ENCODE assay signal across 34 mouse cellular contexts in genomic region chr15:101138675-101139074, GRCm38 (mm10). TPM values are rescaled to one million over a fixed set of nuclear protein-coding genes. Genes with fewer than 3 reads are reported as not detected.
DNase-seq lines count a peak whose midpoint lies in the region; ATAC-seq and TF ChIP-seq lines count a peak whose summit lies in the region.
"Had no signal": no experiment of that assay in that cellular context is flagged by ENCODE, and none has a peak within 500 bp of the region (broad histone marks: within the 10 kb centered on the region; RNA-seq: fewer than 3 reads in every experiment).

No protein-coding gene starts in this region.

- no peak for TF ChIP-seq EP300 in MEL (IDR thresholded peaks at IDR 0.05; ENCODE audit: low read depth in 1 of 2, low read length in 2 of 2)

- no peak overlapping the region for H3K4me3 ChIP-seq in intestine, postnatal 0 days (ENCODE audit: low read depth, low read length)
- H3K4me3 ChIP-seq in intestine, embryonic 16.5 days (ENCODE audit: low read length): no peak overlapping the region
- H3K4me3 ChIP-seq in lung, embryonic 16.5 days (ENCODE audit: low read length): no peak overlapping the region
- H3K4me3 ChIP-seq in MEL (ENCODE audit: control insufficient read depth in 1 of 2, insufficient read depth in 1 of 2, low read depth in 2 of 2, low read length in 2 of 2): no peak overlapping the region
- H3K4me3 ChIP-seq: embryonic facial prominence, embryonic 12.5 days; embryonic facial prominence, embryonic 15.5 days; heart, adult 2 months; heart, embryonic 10.5 days; heart, embryonic 15.5 days; hindbrain, embryonic 10.5 days; hindbrain, embryonic 13.5 days had no signal

- WGBS in intestine, postnatal 0 days: 56% methylated on average over 3 of the region's 3 CpGs
- 60% methylated on average over 3 of the region's 3 CpGs for WGBS in intestine, embryonic 16.5 days
- 64% methylated on average over 3 of the region's 3 CpGs for WGBS in lung, embryonic 16.5 days

- ATAC-seq in intestine, postnatal 0 days: no peak
- ATAC-seq in intestine, embryonic 16.5 days: no peak
- no peak for ATAC-seq in lung, embryonic 16.5 days (ENCODE audit: low read depth)
- ATAC-seq: CD4-positive, CD25-positive, alpha-beta regulatory T cell, adult 4 months; forebrain, embryonic 14.5 days; forebrain, postnatal 0 days; hindbrain, embryonic 16.5 days; Patski had no signal

- no peak for TF ChIP-seq RAD21 in MEL (IDR thresholded peaks at IDR 0.05; ENCODE audit: low read depth, low read length)

- peak overlapping the region; percentile 9; the same call in 1 of the 2 replicates for H3K4me2 ChIP-seq in intestine, postnatal 0 days (replicated peaks; ENCODE audit: low read depth)
- H3K4me2 ChIP-seq in intestine, embryonic 16.5 days (ENCODE audit: low read depth, low read length): no peak overlapping the region
- H3K4me2 ChIP-seq in lung, embryonic 16.5 days (ENCODE audit: low read depth, low read length): peak overlapping the region; percentile 50
- H3K4me2 ChIP-seq: embryonic facial prominence, embryonic 12.5 days; embryonic facial prominence, embryonic 15.5 days; hindbrain, embryonic 13.5 days had no signal

- TF ChIP-seq POLR2A in MEL (IDR thresholded peaks at IDR 0.05; ENCODE audit: control insufficient read depth in 1 of 2, insufficient read depth in 1 of 2, low read depth in 1 of 2, low read length in 2 of 2, poor library complexity in 1 of 2): no peak

- H3K36me3 ChIP-seq in intestine, postnatal 0 days (ENCODE audit: control insufficient read depth, insufficient read depth): peaks cover 9% of the 10 kb centered on the region
- peaks cover 5% of the 10 kb centered on the region for H3K36me3 ChIP-seq in intestine, embryonic 16.5 days (ENCODE audit: control insufficient read depth, insufficient read depth, low read length)
- H3K36me3 ChIP-seq in lung, embryonic 16.5 days (ENCODE audit: control insufficient read depth, insufficient read depth, low read length): peaks cover 3% of the 10 kb centered on the region; the same call in 1 of the 2 replicates
- H3K36me3 ChIP-seq in MEL (ENCODE audit: control insufficient read depth in 1 of 2, insufficient read depth in 2 of 2, low read length in 2 of 2): peaks cover 0 to 37% of the 10 kb centered on the region in 2 experiments; a peak in 2 of 4 replicates
- H3K36me3 ChIP-seq: embryonic facial prominence, embryonic 12.5 days; heart, embryonic 15.5 days; hindbrain, embryonic 10.5 days; hindbrain, embryonic 13.5 days had no signal

- no peak for TF ChIP-seq CTCF in intestine, postnatal 0 days (IDR thresholded peaks at IDR 0.05; ENCODE audit: low read depth)
- no peak for TF ChIP-seq CTCF in MEL (IDR thresholded peaks at IDR 0.05 in 2 of 3, conservative IDR thresholded peaks at IDR 0.05 in 1 of 3; ENCODE audit: control insufficient read depth in 1 of 3, insufficient read depth in 1 of 3, low read depth in 2 of 3, low read length in 3 of 3, poor library complexity in 1 of 3, severe bottlenecking in 1 of 3)

- no peaks in the 10 kb centered on the region for H3K79me2 ChIP-seq in MEL (ENCODE audit: control insufficient read depth, insufficient read depth, low read length, poor library complexity)

- no peaks in the 10 kb centered on the region for H3K9me3 ChIP-seq in intestine, postnatal 0 days (ENCODE audit: control insufficient read depth)
- no peaks in the 10 kb centered on the region for H3K9me3 ChIP-seq in intestine, embryonic 16.5 days (ENCODE audit: control insufficient read depth, low read length)
- no peaks in the 10 kb centered on the region for H3K9me3 ChIP-seq in lung, embryonic 16.5 days (ENCODE audit: control insufficient read depth, low read length)
- no peaks in the 10 kb centered on the region for H3K9me3 ChIP-seq in MEL (replicated peaks; ENCODE audit: insufficient read depth, low read length)
- H3K9me3 ChIP-seq: embryonic facial prominence, embryonic 12.5 days; embryonic facial prominence, embryonic 15.5 days; heart, embryonic 10.5 days; heart, embryonic 15.5 days; hindbrain, embryonic 10.5 days; hindbrain, embryonic 13.5 days had no signal

- no peak overlapping the region for H3K9ac ChIP-seq in intestine, postnatal 0 days (ENCODE audit: low read depth, low read length)
- H3K9ac ChIP-seq in intestine, embryonic 16.5 days (ENCODE audit: low read depth, low read length): no peak overlapping the region
- H3K9ac ChIP-seq in lung, embryonic 16.5 days (ENCODE audit: low read length): no peak overlapping the region
- no peak overlapping the region for H3K9ac ChIP-seq in MEL (ENCODE audit: control insufficient read depth, low read depth, low read length, poor library complexity, severe bottlenecking)
- H3K9ac ChIP-seq: embryonic facial prominence, embryonic 15.5 days; forebrain, postnatal 0 days; hindbrain, embryonic 13.5 days had no signal

- H3K4me1 ChIP-seq in intestine, postnatal 0 days (replicated peaks; ENCODE audit: control insufficient read depth, insufficient read depth, low read length): peaks cover 29% of the 10 kb centered on the region
- peaks cover 56% of the 10 kb centered on the region for H3K4me1 ChIP-seq in intestine, embryonic 16.5 days (ENCODE audit: control insufficient read depth, insufficient read depth, low read length)
- H3K4me1 ChIP-seq in lung, embryonic 16.5 days (replicated peaks; ENCODE audit: control insufficient read depth, insufficient read depth, low read length): peaks cover 41% of the 10 kb centered on the region
- H3K4me1 ChIP-seq in MEL (ENCODE audit: control insufficient read depth in 1 of 2, insufficient read depth in 2 of 2, low read length in 2 of 2): peaks cover 17 to 46% of the 10 kb centered on the region in 2 experiments

- no peak overlapping the region for H3K27ac ChIP-seq in intestine, postnatal 0 days (ENCODE audit: low read depth, low read length)
- no peak overlapping the region for H3K27ac ChIP-seq in intestine, embryonic 16.5 days (ENCODE audit: low read length)
- H3K27ac ChIP-seq in lung, embryonic 16.5 days (ENCODE audit: low read length): no peak overlapping the region
- H3K27ac ChIP-seq in MEL (ENCODE audit: control insufficient read depth, low read depth, low read length): no peak overlapping the region
- H3K27ac ChIP-seq: embryonic facial prominence, embryonic 15.5 days; heart, adult 2 months had no signal

- DNase-seq in lung, postnatal 14 days: no peak
- DNase-seq in MEL (ENCODE audit: low read depth, low spot score): peak; percentile 44
- DNase-seq in urinary bladder, postnatal 4 days (ENCODE audit: low spot score in 2 of 2): no peak
- DNase-seq: adrenal gland, postnatal 10 days; adrenal gland, postnatal 36 days; cerebellum, adult 11 months; cerebellum, adult 2 months; cerebellum, adult 9-11 months; cerebellum, postnatal 25 days; forebrain, postnatal 0 days; gastrocnemius, postnatal 36 days; heart, adult 2 months; heart, postnatal 10 days; heart, postnatal 36 days had no signal

- H3K27me3 ChIP-seq in intestine, postnatal 0 days (replicated peaks; ENCODE audit: control insufficient read depth, insufficient read depth, low read length): no peaks in the 10 kb centered on the region
- H3K27me3 ChIP-seq in intestine, embryonic 16.5 days (replicated peaks; ENCODE audit: control insufficient read depth, insufficient read depth, low read length): no peaks in the 10 kb centered on the region
- no peaks in the 10 kb centered on the region for H3K27me3 ChIP-seq in lung, embryonic 16.5 days (ENCODE audit: control insufficient read depth, insufficient read depth, low read depth, low read length)
- no peaks in the 10 kb centered on the region for H3K27me3 ChIP-seq in MEL (ENCODE audit: control insufficient read depth in 1 of 2, insufficient read depth in 2 of 2, low read length in 2 of 2)
- H3K27me3 ChIP-seq: embryonic facial prominence, embryonic 12.5 days; embryonic facial prominence, embryonic 15.5 days; Patski had no signal

TF ChIP-seq in MEL, 35 proteins besides CTCF, POLR2A, EP300 and RAD21:
- TF ChIP-seq SMC3 (IDR thresholded peaks at IDR 0.05; ENCODE audit: low read depth, low read length) (no peak), ZNF384 (IDR thresholded peaks at IDR 0.05; ENCODE audit: low read depth, low read length) (peak; percentile 48)
TF ChIP-seq in MEL: peak in this region for 1.

RNA-seq across cellular contexts. Expression of gene Acvrl1, which starts 10.4 kb away (rescaled TPM):
- 13.8 and 14.6 TPM in 2 replicates for polyA plus RNA-seq in intestine, postnatal 0 days (2015; fragmentation: Nextera tagmentation; extraction: Ambion mirVana)
- polyA plus RNA-seq in intestine, embryonic 16.5 days (2015; fragmentation: Nextera tagmentation; extraction: Ambion mirVana): 31.2 and 31.9 TPM in 2 replicates
- 91.3 and 93.3 TPM in 2 replicates for polyA plus RNA-seq in lung, embryonic 16.5 days (2015; fragmentation: Nextera tagmentation; extraction: Ambion mirVana)
- total RNA-seq in MEL (2012; rRNA removed): 0.08 TPM in 1 of 2 replicates, not detected in the other
- polyA plus RNA-seq in MEL (2012; ENCODE audit: insufficient read depth in 1 of 2, insufficient read length in 2 of 2, low read depth in 1 of 2, low replicate concordance in 2 of 2, missing spikeins in 1 of 2): under 1 TPM in 1 of 2 experiments, not detected in 1; 0.18 TPM
- polyA plus RNA-seq: Patski had no signal

RNA-seq across cellular contexts. Expression of gene Ankrd33, which starts 23.1 kb away (rescaled TPM):
- not detected in 2 replicates for polyA plus RNA-seq in intestine, postnatal 0 days (2015; fragmentation: Nextera tagmentation; extraction: Ambion mirVana)
- not detected in 2 replicates for polyA plus RNA-seq in intestine, embryonic 16.5 days (2015; fragmentation: Nextera tagmentation; extraction: Ambion mirVana)
- polyA plus RNA-seq in lung, embryonic 16.5 days (2015; fragmentation: Nextera tagmentation; extraction: Ambion mirVana): not detected in 2 replicates
- total RNA-seq in MEL (2012; rRNA removed): not detected in 2 replicates
- polyA plus RNA-seq in MEL (2012; ENCODE audit: insufficient read depth in 1 of 2, insufficient read length in 2 of 2, low read depth in 1 of 2, low replicate concordance in 2 of 2, missing spikeins in 1 of 2): not detected
- total RNA-seq: common myeloid progenitor, adult 5-6 weeks; ES-E14; forebrain, postnatal 0 days; gastrocnemius, adult 8-10 months; gastrocnemius, postnatal 36 days; granulocyte monocyte progenitor cell, adult 5-6 weeks; heart, adult 2 months; heart, postnatal 10 days; heart, postnatal 36 days had no signal
- polyA plus RNA-seq: C2C12; CD4-positive, CD25-positive, alpha-beta regulatory T cell, adult 4 months; embryonic facial prominence, embryonic 12.5 days; embryonic facial prominence, embryonic 15.5 days; forebrain, embryonic 11.5 days; forebrain, embryonic 14.5 days; forebrain, postnatal 0 days; frontal cortex, adult 2 months; heart, adult 2 months; heart, embryonic 10.5 days; heart, embryonic 15.5 days; hindbrain, embryonic 10.5 days; hindbrain, embryonic 13.5 days; hindbrain, embryonic 16.5 days; Patski had no signal

RNA-seq across cellular contexts. Expression of gene Acvr1b, which starts 35.2 kb away (rescaled TPM):
- polyA plus RNA-seq in intestine, postnatal 0 days (2015; fragmentation: Nextera tagmentation; extraction: Ambion mirVana): 6.0 and 6.8 TPM in 2 replicates
- 10.4 and 11.0 TPM in 2 replicates for polyA plus RNA-seq in intestine, embryonic 16.5 days (2015; fragmentation: Nextera tagmentation; extraction: Ambion mirVana)
- 6.8 and 7.9 TPM in 2 replicates for polyA plus RNA-seq in lung, embryonic 16.5 days (2015; fragmentation: Nextera tagmentation; extraction: Ambion mirVana)
- total RNA-seq in MEL (2012; rRNA removed): 9.7 and 10.4 TPM in 2 replicates
- 10 to 100 TPM in 1 of 2 experiments, not detected in 1; 13.2 TPM for polyA plus RNA-seq in MEL (2012; ENCODE audit: insufficient read depth in 1 of 2, insufficient read length in 2 of 2, low read depth in 1 of 2, low replicate concordance in 2 of 2, missing spikeins in 1 of 2)

Comparison
In these comparisons a context has a peak if more than half of its experiments do, and no peak if none do; other contexts are left out.
1. RNA of gene Acvrl1, which starts 10.4 kb away (polyA plus RNA-seq): 91.3 to 93.3 TPM in lung, embryonic 16.5 days, 31.2 to 31.9 TPM in intestine, embryonic 16.5 days and 13.8 to 14.6 TPM in intestine, postnatal 0 days; 0.18 TPM in MEL; every median in the first group is over 10 times any median in the second.